Mouse (Mus musculus): ENCODE data around the gene Tln2.
"Not testable (repeated sequence)": the region's sequence is repeated elsewhere in the genome, so short reads cannot be mapped to it uniquely, and the experiment has no call there.

Tln2 gene

DNA sequence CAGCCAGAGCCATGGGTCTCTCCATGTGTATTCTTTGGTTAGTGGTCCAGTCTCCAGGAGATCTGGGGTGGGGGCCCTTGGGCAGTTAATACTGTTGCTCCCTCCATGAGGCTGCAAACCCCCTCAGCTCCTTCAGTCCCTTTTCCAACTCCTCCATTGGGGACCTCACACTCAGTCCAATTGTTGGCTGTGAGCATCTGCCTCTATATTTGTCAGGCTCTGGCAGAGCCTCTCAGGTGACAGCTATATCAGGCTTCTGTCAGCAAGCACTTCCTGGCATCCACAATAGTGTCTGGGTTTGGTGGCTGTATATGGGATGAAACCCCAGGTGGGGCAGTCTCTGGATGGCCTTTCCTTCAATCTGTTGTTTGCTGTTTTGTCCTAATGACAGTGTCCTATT lies 279.2 kb downstream of the Tln2 start:
- not testable (repeated sequence) for DNase-seq (ENCODE audit: inconsistent ontology term)

DNA sequence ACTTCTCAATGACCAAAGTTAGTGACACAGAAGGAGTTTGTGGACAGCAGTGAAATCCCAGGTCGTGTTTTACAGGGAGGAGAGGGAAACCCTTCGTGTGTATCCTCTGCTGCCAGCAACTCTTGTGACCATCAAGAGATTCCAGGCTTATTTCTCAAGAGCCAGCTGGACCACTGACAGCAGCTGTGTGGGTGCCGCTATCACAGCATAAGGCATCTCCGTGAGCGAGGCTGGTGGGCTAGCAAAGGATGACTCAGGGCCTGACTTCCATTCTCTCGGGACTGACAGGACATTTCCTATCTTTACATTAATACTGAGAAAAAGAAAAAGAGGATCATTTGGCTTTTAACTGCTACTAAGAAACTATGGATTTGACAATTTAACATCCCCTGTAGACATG lies 283.1 kb downstream of the Tln2 start:
- DNase-seq (ENCODE audit: inconsistent ontology term) = no peak

DNA sequence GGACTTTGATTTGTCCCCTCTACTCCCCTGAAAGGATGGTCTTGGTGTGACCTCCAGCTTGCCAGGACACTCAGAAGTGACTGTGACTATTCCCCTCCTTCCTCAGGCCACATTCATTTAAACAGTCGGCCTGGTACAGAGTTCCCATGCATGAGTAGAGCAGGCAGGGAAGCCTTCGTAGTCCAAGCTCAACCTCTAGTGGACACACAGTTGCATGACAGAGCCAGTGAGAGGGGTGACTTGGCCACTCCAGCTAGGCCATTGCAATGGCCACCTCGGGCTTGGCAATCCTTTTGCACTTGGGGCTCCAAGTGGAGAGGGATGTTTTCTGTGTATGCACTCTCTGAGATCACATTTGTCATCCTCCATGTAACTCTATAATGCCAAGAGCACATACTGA lies 285.2 kb downstream of the Tln2 start:
- DNase-seq (ENCODE audit: inconsistent ontology term) = peak; percentile 26

DNA sequence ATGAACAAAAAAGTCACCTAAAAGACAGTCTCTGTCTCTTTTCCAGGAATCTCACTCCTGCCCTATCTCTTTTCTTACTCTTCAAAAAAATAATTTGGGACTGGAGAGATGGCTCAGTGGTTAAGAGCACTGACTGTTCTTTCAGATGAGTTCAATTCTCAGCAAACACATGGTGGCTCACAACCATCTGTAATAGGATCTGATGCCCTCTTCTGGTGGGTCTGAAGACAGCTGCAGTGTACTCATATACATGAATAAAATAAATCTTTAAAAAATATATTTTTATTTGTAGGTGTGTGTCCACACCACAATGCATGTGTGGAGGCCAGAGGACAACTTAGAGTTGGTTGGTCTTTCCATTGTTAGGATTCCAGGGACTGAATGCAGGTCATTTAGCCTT lies 286.1 kb downstream of the Tln2 start:
- no peak for DNase-seq (ENCODE audit: inconsistent ontology term)

DNA sequence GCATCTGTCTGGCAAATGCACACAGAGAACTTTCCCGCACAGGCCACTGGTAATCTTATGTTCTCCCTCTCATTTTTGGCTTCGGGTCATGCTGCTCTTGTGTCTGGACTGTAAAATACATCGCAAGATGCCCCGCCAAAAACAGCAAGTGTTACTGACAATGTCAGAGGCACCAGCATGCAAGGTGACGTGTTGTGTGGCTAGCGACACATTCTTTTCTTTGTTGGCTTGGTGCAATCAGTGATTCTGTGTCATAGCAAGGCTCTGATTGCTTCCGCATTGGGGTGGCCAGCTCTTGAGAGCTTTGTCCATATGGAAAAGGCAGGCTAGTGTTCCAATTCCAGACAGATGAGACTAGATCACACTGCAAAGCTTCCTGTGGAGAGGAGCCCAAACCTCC lies 288.8 kb downstream of the Tln2 start:
- peak; percentile 12 for DNase-seq (ENCODE audit: inconsistent ontology term)

DNA sequence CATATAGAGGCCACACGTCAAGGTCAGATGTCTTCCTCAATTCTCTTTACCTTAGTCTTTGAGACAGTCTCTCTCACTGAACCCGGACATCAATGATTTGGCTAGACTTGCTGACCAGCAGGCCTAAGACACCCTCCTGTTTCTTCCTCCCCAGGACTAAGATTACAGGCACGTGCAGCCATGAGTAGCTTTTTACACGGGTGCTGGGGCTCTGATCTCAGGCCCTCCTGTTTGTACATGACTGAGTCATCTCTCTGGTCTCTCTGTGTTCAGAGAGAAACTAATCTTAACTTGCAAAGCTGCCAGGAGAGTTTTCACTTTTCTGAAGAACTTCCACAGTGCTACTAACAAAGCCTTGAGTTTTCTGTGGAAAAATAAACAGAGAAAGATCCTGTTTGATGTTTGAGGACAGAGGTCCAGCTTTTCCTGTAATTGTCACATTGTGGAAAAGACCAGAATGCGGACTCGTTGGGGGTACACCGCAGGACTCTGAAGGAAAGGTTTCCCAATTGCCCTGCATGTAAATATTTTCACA lies 289.4 kb downstream of the Tln2 start:
- DNase-seq (ENCODE audit: inconsistent ontology term) = no peak

DNA sequence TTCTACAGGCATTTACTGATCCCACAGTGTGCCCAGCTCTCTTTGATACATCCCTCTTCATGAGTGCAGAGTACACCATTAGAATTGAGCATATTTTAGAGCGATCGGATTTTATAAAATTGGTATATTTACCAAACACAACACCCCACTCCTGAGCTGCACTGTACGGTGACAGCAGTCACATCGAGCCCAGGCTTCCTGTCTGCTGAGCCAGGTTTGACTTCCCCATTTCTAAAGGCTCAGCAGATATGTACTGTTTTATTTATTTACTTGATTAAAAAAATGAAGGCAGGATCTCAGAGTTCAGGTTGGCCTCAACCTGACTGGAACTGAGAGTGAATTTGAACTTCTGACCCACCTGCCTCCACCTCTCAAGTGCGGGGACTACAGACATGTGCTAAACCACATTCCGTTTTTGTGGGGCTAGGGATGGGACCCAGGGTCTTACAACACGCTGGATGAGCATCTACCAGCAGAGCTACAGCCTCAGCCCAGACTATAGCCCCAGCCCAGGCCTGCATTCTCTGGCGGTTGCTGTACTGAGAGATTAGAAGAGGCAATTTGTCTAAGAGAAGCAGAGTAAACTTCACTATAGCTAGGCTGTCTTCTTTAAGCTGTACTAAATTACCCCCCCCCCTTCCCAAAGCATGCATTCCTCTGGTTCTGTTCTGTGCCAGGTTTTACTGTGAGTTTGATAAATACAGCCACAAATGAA lies 292.1 kb downstream of the Tln2 start:
- no peak for DNase-seq (ENCODE audit: inconsistent ontology term)

DNA sequence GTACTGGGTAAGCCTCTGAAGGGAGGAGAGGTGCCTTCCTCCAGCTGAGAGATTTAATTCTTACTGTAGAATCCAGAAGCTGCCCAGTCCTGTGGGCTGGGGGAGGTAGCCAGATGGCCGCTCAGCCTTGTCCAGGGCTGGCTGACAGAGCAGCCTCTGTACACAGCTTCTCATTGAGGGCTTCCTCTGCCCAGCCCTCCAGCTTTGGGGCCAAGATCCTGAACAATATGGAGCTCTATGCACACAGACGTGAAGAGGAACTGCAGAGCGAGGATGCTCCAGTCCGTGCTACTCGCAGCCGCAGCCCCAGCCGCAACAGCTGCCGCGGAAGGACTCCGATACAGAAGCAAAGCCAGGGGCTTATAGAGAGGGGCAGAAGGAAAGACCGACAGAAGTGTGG lies 294.0 kb downstream of the Tln2 start:
- DNase-seq (ENCODE audit: inconsistent ontology term) = peak; percentile 33

DNA sequence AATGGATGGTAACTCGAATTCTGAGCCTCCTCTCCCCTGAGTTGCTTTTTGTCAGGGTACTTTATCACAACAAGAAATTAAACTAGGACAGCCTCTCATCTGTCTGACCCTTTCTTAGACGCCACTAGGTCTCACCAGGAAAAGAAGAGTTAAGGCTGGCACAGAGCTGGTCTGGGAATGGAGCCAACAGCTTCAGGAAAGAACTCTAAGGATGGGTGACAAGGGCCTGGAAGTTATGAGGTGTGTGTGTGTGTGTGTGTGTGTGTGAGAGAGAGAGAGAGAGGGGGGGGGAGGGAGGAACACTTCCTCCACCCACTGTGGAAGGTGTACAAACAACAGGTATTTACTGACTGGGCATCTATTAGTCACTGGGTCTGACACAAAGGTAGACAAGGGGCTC lies 294.6 kb downstream of the Tln2 start:
- peak; percentile 28 for DNase-seq (ENCODE audit: inconsistent ontology term)

DNA sequence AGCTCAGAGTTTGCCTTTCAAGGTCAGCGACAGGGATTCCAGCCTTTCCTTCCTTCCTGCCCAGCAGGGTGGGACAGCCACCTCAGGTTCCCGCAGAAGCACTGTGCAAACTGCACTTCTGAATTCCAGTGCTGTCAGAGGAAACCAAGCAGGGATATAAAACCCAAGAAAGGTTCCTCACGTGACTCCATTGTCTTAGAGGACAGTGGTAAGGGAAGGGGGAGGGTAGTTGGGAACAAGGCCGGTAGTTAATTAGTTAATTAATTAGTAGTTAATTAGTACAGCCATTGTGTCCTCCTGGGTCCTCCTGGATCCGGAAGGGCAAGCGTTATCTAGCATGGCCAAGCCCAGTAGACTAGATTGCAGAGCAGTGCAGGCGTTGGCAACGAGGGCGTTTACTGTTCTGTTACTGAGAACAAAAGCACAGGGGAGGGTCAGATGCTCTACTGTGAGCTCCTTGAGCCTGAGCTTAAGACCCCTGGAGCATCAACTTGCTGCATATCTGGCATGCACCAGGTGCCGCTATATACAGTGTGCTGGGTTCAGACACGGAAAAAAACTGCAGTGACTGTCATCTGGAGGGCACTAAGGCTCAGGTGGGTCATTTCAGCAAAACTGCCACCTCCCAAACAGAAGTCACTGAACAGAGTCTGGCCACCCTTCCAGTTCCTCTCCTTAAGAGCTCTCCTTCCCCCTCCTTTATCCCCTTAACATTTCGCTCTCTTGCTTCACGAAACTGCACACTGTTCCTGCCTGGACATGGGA lies 298.5 kb downstream of the Tln2 start:
- DNase-seq (ENCODE audit: inconsistent ontology term) = peak; percentile 19

DNA sequence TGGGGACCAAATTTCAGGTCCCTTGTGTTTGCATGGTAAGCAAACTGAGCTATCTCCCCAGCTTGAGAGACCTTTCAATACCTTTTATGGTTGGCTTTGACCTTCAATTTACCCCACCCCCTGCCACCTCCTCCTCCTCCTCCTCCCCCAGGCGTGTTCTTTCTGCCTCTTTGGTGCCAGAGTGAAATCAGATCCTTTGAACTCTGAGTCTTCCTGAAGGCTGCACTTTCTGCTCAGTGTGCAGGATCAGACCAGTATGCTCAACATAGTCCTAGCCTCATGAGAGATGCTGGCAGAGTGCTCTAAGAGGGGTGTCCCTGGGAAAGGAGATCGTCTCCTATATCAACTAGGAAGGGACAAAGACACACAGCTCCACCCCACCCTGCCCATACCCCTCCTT lies 309.4 kb downstream of the Tln2 start:
- no peak for DNase-seq (ENCODE audit: inconsistent ontology term)

DNA sequence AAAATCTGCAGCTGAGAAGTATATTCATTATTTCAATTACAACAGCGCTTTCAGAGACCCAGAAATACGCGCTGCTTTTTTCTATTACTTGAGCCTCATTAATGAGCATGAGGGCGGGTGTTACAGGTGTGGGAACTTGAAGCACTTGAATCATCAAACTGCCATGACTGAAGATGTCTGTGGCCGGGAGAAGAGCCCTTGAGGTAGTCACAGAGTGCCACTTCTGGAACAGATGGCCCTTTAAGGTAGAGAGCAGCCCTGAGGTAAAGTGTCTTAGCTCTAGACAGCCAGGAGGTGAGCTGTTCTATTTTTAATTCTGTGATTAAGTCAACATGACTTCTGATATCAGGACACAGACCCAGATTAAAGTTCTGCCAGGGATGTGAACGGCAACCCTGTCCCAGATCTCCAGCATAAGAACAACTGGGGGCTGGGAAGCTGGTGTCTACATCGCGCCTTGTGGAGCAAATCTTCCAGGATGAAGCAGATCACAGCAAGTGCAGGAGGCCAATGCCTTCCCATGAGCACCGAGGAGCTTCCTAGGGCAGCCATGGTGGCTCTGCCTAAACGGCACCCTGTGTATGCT lies 312.0 kb downstream of the Tln2 start:
- no peak for DNase-seq (ENCODE audit: inconsistent ontology term)

DNA sequence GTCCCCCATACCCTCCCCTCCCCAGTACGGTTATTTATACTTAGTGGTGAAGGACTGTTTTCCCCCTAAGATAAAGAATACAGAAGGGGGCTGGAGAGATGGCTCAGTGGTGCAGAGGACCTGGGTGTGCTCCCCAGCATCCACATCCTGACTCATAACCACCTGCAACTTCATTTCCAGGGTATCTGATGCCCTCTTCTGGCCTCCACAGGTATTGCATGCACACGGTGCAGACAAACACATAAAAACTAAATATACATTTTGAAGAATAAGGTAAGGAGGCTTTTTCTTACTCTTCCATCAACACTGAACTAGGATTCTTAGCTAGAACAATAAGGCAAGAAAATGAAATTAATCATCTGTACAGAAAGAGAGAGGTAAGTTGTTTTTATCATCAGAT lies 314.2 kb downstream of the Tln2 start:
- no peak for DNase-seq (ENCODE audit: inconsistent ontology term)

DNA sequence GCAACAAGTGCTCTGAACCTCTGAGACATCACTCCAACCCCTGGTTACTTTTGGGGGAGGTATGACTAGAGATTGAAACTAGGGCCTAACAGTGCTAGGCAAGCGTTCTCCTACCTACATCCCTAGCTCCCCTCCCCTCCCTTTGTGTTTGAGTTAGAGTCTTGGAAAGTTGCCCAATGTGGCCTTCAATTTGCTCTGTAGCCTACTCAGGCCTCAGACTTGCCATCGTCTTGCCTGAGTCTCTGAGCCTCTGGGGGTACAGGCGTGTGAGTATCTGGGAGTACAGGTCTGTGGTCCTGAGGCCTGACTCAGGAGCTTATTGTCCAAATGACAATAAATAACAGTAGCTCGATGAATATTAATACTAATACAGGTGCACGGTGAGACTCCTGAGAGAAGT lies 317.8 kb downstream of the Tln2 start:
- no peak for DNase-seq (ENCODE audit: inconsistent ontology term)

DNA sequence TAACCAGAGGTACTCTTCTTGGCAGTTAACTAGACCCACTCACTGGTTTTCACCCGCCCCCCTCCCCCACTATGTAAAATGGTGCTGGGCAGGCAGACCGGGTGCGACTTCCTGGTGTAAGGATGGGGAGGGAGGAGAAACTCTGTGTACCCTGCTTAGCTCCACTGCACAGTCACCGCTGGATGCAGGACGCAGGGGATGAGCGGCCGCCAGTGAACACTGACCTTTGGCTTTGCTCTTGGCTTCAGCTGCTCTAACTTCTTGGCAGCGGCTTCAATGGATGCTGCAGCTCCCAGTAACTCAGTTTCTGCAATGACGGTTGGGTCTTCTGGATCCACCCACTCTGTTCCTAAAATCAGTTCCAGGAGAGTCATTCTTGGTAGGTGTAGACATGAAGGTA lies 319.0 kb downstream of the Tln2 start:
- DNase-seq (ENCODE audit: inconsistent ontology term) = no peak

DNA sequence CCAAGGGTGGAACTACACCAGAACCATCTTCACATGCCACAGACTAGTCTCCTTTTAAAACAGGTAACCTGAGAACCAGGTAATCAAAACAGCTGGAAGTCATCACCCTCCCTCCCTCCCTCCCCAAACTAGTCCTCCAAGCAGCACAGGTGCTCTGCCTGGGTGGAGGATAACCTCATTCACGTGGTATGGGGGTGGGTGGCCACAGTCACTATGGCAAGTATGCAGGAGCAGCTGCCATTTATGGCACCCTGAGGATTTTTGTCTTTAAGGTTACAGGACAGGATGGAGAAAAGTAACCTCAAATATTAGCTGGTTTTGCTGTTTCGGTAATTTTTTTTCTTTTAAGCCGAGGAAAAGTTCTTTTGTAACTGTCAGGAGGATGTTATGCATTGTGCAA lies 322.5 kb downstream of the Tln2 start:
- no peak for DNase-seq (ENCODE audit: inconsistent ontology term)

DNA sequence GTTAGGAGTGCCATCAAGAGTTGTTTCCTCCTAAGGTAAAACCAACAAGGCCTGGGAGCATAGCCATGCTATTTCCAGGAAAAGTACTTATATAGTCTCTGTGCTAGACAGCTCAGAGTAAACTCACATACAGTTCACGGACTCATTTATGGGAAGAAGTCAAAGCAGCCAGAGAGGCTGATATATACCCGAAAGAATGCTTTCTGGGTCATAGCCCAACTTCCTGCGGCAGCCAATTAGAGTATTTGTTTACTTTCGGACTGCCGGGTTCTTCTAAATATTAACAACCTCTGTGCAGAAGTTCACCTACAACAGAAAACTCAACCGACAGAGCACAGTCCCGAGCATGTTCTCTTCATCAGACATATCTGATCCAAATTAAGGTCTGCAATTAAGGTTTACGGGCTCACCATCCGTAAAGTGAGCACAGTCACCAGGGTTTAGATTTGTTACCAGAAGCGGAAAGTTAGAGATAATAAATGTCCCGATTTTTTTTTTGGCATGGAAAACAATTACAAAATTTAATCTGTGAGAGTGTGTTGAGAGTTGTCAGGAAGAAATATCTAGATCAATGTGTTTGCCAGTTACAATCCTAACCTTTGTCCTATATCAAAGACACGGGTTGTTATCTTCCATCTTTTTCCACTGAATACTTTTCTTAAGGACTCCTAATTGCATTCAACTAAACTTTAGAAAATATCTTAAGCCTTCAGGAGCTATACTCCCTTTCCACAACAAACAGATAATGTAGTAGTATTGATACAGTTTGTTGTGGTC lies 323.9 kb downstream of the Tln2 start:
- DNase-seq (ENCODE audit: inconsistent ontology term) = no peak

DNA sequence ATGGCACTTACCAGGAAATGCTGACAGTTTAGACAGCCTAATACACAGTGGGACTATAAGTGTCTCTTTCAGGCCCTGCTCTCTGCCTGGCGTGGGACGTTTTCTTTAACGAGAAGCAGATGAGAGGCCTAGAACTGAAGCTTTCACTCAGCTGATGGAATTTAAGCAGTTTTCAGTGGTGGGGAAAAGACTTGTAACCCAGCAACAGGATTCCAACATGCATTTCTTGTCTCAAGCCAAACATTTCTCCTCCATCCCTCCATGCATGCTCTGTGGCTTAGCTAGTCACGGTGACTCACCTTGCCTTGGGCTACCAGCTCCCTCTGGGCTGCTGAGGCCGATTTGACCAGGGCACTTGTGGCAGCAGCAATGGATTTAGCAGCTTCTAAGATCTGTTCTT lies 330.5 kb downstream of the Tln2 start:
- DNase-seq (ENCODE audit: inconsistent ontology term) = peak; percentile 93

DNA sequence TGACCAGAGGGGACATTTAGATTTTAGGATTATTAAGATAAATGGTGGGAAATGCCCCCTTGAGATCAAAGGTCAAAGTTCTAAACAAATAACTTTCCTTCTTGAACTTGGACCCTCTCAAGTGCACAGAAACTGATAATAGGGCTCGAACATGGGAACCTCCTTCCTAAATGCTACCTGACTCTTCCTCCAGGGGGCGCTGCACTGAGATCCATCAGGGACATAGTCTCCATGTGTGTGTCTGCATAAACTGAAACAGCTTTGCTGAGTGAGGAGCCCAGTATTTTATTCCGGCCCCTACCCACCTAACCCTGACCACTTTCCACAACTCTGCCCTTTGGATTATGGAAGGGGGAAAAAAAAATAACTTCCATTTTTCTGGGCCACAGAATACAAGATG lies 339.1 kb downstream of the Tln2 start:
- no peak for DNase-seq (ENCODE audit: inconsistent ontology term)

DNA sequence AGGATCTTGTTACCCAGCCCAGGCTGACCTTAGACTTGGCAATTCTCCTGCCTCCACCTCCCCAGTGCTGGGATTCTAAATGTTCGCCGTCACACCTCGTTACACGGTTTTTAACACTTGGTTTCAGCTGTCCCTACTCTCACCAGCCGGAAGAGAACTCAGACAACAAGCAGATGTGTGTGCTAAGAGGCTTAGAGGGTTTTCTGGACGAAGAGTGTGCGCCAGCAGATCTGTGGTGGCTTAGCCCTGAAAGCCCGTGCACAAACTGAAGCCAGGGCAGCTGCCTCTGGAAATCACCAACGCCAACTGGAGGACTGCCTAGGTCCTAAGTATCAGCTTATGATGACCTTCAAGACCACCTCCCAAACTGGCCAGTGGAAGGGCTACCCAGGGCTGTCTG lies 341.5 kb downstream of the Tln2 start:
- DNase-seq (ENCODE audit: inconsistent ontology term) = no peak

DNA sequence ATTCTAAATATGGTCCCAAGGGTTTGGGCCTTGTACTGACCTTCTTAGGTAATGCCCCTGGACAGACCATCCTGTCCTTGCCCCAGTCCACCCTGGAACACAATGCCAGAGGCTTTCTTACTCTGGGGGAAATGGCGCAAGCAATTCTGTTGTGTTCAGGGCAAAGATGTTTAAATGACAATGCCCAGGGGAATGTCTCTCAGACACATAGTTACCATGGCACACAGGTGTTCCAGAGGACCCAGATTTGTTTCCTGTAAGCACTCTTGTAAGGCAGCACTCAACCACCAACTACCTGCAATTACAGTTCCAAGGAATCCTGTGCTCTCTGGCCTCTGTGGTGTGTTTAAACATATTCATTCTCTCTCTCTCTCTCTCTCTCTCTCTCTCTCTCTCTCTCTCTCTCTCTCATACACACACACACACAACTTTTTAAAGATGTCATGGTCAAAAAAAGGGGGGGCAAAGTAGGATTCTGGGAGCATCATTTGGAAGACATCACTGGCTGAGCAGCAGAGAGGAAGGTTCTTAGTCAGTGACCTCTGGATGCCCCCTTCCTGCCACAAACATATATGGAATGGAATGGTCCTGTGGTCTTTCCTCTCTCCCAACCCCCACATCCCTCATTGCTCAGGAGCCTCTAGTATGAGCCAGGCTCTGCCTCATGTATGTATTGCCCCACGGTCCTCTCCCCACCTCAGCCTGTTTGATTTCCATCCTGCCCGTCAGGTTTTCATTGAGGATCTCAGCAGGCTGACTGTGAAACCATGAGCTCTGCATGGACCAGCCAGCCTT lies 345.1 kb downstream of the Tln2 start:
- peak; percentile 40 for DNase-seq (ENCODE audit: inconsistent ontology term)
